Mouse (Mus musculus): ENCODE measurements at regions not wholly inside any gene's neighbourhood (a gene's known extent, or its start where the extent isn't known, plus 50 kb on each side); places are given as distances from the start of the nearest gene placed in this dataset.

GRCm38 (mm10) chr11:31784332-31784901, 87.6 kb upstream of the Cpeb4 start:
- DNase-seq: no peak

GRCm38 (mm10) chr11:31785160-31785559, 86.9 kb upstream of the Cpeb4 start:
- no peak for DNase-seq

DNA sequence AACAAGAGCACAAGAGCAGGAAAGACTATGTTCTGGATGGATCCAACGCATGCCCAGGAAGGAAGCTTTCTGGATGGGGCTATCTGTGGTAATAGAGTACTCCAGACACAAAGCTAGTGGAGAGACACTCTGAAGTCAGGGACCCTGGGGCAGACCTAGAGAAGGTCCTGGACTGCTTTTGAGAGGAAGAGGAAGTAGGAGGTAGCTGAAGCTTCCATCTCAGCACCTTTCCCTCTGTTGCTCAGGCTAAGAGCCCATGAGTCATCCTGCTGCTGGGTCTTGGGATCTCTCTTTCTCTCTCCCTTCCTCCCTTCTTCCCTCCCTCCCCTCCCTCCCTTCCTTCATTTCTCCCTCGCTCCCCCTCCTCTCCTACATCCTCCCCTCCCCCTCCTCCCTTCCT, 84.6 kb upstream of the Cpeb4 start:
- no peak for DNase-seq

- no peak for DNase-seq
Measured at GRCm38 (mm10) chr11:31787917-31788703, 83.9 kb upstream of the Cpeb4 start.

- DNase-seq: peak; percentile 54 to 55
Measured at GRCm38 (mm10) chr11:31789967-31790366, 82.0 kb upstream of the Cpeb4 start.

- no peak for DNase-seq
Measured at GRCm38 (mm10) chr11:31791264-31791663, 80.7 kb upstream of the Cpeb4 start.

- no peak for DNase-seq
Measured at GRCm38 (mm10) chr11:31795084-31795483, 76.9 kb upstream of the Cpeb4 start.

GRCm38 (mm10) chr11:31796245-31796644, 75.8 kb upstream of the Cpeb4 start:
- DNase-seq: peak; percentile 91

- no peak for DNase-seq
Measured at GRCm38 (mm10) chr11:31801575-31801974, 70.4 kb upstream of the Cpeb4 start.

- peak; percentile 41 to 48 for DNase-seq
Measured at GRCm38 (mm10) chr11:31803319-31803891, 68.6 kb upstream of the Cpeb4 start.

- no peak for DNase-seq
Measured at GRCm38 (mm10) chr11:31804518-31804917, 67.5 kb upstream of the Cpeb4 start.

- DNase-seq: peak; percentile 75 to 77
Measured at GRCm38 (mm10) chr11:31807461-31808215, 64.4 kb upstream of the Cpeb4 start.

DNA sequence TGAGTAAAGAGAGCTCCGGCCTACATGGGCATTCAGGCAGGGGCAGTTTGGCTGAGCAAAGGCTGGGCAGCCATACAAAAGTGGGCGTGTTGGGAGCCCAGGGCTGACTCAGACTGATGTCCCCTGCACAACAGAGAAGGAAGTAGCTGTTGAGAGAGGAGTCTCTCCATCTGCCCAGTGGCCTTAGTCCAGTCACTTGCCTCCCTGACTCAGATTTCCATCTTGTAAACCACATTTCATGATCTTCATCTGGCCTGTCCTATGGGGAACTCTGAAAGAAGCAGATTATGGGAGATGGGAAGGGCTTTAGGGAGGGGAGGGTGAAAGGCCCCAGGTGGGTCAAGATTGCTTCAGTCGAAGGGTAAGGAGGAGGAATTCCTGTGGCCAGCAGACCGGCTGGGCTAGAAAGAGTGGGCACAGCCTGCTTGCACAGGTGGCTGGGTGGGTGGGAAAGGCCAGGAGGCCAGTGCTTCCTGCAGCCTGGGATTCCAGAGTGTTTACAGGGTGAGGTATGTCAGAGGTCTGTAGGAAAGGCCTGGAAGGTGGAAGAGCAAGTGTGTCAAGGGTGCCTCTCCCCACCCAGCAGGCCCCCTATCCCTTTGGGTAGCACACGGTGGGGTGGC, 63.7 kb upstream of the Cpeb4 start:
- DNase-seq: peak in 1 of 2 experiments; percentile 47

- DNase-seq: no peak
Measured at GRCm38 (mm10) chr11:31810011-31810786, 61.8 kb upstream of the Cpeb4 start.

DNA sequence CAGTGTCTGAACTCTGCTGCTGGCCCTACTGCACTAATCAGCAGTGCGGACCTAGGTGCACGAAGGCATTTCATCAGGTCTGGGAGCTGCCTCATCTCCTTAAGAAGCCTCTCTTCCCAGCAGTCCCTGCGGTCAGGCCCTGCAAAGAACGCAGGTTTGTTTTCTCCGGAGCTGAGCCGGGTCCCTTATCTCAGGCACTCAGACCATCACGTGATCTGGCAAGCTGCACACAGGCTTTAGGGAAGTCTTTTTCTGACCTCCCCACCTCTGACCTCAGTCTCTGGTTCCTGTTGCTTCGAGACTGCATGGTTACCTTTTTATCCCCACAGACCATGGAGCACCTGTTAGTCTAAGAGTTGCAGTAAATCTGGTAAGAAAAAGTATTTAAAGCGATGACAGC, 59.8 kb upstream of the Cpeb4 start:
- DNase-seq: no peak

DNA sequence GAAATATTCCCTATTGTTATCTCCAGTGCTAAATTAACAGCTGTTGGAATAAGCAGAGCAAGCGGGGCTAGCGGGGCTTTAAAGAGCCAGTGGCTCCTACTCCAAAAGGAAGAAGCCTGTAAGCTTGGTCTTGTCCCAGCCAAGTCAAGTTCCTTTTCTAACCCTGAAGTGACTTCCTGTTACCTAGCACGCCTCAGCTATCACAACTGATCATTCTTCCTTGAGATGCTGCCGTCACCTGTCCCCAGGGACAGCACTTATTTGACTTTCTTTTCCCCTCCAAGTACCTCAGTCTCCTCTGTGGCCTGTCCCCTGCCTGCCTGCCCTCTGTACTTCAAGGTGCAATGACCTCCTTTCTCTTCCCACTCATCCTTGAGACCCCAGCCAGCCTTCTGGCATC, 57.4 kb upstream of the Cpeb4 start:
- DNase-seq: no peak

GRCm38 (mm10) chr11:31815855-31816488, 56.0 kb upstream of the Cpeb4 start:
- no peak for DNase-seq

GRCm38 (mm10) chr11:31818032-31818431, 54.0 kb upstream of the Cpeb4 start:
- DNase-seq: no peak

DNA sequence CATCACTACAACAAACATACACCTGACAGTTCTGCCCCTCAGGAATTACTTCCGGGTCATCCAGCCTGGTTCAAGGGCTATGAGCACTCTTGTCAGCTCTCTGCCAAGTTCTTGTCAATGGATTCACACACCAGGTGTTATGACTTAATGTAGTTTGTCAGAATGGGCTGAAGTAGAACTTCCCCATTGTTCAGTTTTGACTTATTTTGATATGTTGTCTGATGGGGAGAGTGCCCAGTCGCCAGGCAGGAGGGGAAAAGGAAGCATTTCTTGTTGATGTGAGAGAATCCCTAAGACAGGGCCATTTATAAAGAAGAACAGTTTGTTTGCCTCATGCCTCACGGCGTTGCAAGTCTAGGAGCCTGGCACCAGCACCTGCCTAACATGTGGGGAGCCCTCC, 52.0 kb upstream of the Cpeb4 start:
- DNase-seq: no peak

GRCm38 (mm10) chr11:31821479-31822411, 50.3 kb upstream of the Cpeb4 start:
- no peak for DNase-seq
